Mouse (Mus musculus): ENCODE measurements at regions not wholly inside any gene's neighbourhood (a gene's known extent, or its start where the extent isn't known, plus 50 kb on each side); places are given as distances from the start of the nearest gene placed in this dataset.

GRCm38 (mm10) chr3:34136385-34136784 is 55.3 kb upstream of the Dnajc19 start:
- DNase-seq (ENCODE audit: low read depth, low spot score): no peak

Data from brain, embryonic 18.5 days (tissue).